Mouse (Mus musculus) frontal cortex, postnatal 25 days (tissue): ENCODE measurements at regions not wholly inside any gene's neighbourhood (a gene's known extent, or its start where the extent isn't known, plus 50 kb on each side); places are given as distances from the start of the nearest gene placed in this dataset.

Source experiments
- DNase-seq, 2 experiments: peaks; one replicate each; pipeline ENCODE4 v3.0.0; 2022; ENCODE audit warnings: low spot score in 2 of 2

GRCm38 (mm10) chr4:7642878-7643590 is 595.8 kb downstream of the Car8 start:
- DNase-seq = no peak

- DNase-seq = no peak
These were observed 641.0 kb downstream of the Car8 start for GRCm38 (mm10) chr4:7597671-7598390.

- no peak for DNase-seq
These were observed 642.7 kb downstream of the Car8 start for GRCm38 (mm10) chr4:7596116-7596515.

- DNase-seq = no peak
These were observed 655.0 kb downstream of the Car8 start for GRCm38 (mm10) chr4:7583851-7584250.

- DNase-seq = no peak
These were observed 656.9 kb downstream of the Car8 start for GRCm38 (mm10) chr4:7581931-7582330.

GRCm38 (mm10) chr4:7581220-7581916 is 657.5 kb downstream of the Car8 start:
- no peak for DNase-seq

- DNase-seq = no peak
These were observed 658.2 kb downstream of the Car8 start for GRCm38 (mm10) chr4:7580554-7581219.

GRCm38 (mm10) chr4:7574011-7574410 is 664.8 kb downstream of the Car8 start:
- DNase-seq = no peak

GRCm38 (mm10) chr4:7567687-7568393 is 671.0 kb downstream of the Car8 start:
- no peak for DNase-seq

GRCm38 (mm10) chr4:7559867-7560832 is 678.7 kb downstream of the Car8 start:
- DNase-seq = no peak

GRCm38 (mm10) chr4:7558721-7559120 is 680.1 kb downstream of the Car8 start:
- no peak for DNase-seq

- DNase-seq = no peak
These were observed 704.5 kb downstream of the Car8 start for GRCm38 (mm10) chr4:7534301-7534700.

- DNase-seq = no peak
These were observed 711.1 kb downstream of the Car8 start for GRCm38 (mm10) chr4:7527718-7528117.

GRCm38 (mm10) chr4:7513081-7513480 is 725.8 kb downstream of the Car8 start:
- no peak for DNase-seq

- no peak for DNase-seq
These were observed 753.3 kb downstream of the Car8 start for GRCm38 (mm10) chr4:7485552-7485951.

- DNase-seq = no peak
These were observed 783.7 kb downstream of the Car8 start for GRCm38 (mm10) chr4:7455130-7455529.

- no peak for DNase-seq
These were observed 786.2 kb downstream of the Car8 start for GRCm38 (mm10) chr4:7452678-7453077.

- DNase-seq = no peak
These were observed 787.9 kb downstream of the Car8 start for GRCm38 (mm10) chr4:7450991-7451390.

GRCm38 (mm10) chr4:7429308-7429707 is 809.5 kb downstream of the Car8 start:
- no peak for DNase-seq

- DNase-seq = no peak
These were observed 814.8 kb downstream of the Car8 start for GRCm38 (mm10) chr4:7424081-7424480.
